Mouse (Mus musculus) myocyte (in vitro differentiated cells): Measurements from ENCODE around the gene Gm10354. TPM values are rescaled to one million over a fixed set of nuclear protein-coding genes. Genes with fewer than 3 reads are reported as not detected.
"Not testable (repeated sequence)": the region's sequence is repeated elsewhere in the genome, so short reads cannot be mapped to it uniquely, and the experiment has no call there.

Source experiments
- H3K27me3 ChIP-seq: one replicate; pipeline ENCODE4 v1.6.1; 2011; ENCODE audit not compliant: control insufficient read depth, insufficient read depth, insufficient read length
- H3K36me3 ChIP-seq: one replicate; pipeline ENCODE4 v1.6.1; 2011; ENCODE audit not compliant: control insufficient read depth, insufficient read depth
- H3K4me2 ChIP-seq: one replicate; pipeline ENCODE4 v1.6.1; 2011; ENCODE audit warnings: low read depth, control low read depth
- H3K4me3 ChIP-seq: one replicate; pipeline ENCODE4 v1.5.1; 2011; ENCODE audit warnings: mild to moderate bottlenecking, control low read depth, moderate library complexity
- H3K79me2 ChIP-seq: one replicate; pipeline ENCODE4 v1.6.1; 2011; ENCODE audit not compliant: control insufficient read depth, insufficient read depth
- H3ac ChIP-seq: one replicate; pipeline ENCODE4 v1.6.1; 2011; ENCODE audit not compliant: control insufficient read depth, insufficient read length
- polyA plus RNA-seq: library from polyadenylated mRNA; unstranded; fragments of >200 nt; fragmentation: generic; extraction: Trizol; gene quantifications from one replicate; pipeline ENCODE4 v1.2.1, GENCODE M21; 2012; ENCODE audit warnings: missing spikeins

Gm10354 gene
- polyA plus RNA-seq, 1 experiment: not detected

DNA sequence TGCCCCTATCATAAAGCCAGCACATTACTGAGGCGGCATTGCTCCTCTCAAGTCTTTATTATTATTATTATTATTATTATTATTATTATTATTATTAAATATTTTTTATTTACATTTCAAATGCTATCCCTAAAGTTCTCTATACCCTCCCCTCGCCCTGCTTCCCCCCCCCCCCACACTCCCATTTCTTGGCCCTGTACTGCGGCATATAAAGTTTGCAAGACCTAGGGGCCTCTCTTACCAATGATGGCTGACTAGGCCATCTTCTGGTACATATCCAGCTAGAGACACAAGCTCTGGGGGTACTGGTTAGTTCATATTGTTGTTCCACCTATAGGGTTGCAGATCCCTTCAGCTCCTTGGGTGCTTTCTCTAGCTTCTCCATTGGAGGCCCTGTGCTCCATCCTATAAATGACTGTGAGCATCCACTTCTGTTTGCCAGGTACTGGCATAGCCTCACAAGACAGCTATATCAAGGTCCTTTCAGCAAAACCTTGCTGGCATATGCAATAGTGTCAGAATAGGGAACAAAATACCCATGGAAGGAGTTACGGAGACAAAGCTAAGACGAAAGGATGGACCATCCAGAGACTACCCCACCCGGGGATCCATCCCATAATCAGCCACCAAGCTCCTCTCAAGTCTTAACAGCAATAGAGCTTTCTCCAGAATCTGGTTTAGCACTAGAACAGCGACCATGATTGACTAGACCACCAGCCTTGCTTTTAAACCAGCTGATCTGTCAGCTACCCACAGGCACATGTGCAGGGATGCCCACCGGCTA is 11.8 kb upstream of the Gm10354 start:
- H3K4me3 ChIP-seq, H3K36me3 ChIP-seq, H3K4me2 ChIP-seq, H3ac ChIP-seq, H3K79me2 ChIP-seq, H3K27me3 ChIP-seq: not testable (repeated sequence)

DNA sequence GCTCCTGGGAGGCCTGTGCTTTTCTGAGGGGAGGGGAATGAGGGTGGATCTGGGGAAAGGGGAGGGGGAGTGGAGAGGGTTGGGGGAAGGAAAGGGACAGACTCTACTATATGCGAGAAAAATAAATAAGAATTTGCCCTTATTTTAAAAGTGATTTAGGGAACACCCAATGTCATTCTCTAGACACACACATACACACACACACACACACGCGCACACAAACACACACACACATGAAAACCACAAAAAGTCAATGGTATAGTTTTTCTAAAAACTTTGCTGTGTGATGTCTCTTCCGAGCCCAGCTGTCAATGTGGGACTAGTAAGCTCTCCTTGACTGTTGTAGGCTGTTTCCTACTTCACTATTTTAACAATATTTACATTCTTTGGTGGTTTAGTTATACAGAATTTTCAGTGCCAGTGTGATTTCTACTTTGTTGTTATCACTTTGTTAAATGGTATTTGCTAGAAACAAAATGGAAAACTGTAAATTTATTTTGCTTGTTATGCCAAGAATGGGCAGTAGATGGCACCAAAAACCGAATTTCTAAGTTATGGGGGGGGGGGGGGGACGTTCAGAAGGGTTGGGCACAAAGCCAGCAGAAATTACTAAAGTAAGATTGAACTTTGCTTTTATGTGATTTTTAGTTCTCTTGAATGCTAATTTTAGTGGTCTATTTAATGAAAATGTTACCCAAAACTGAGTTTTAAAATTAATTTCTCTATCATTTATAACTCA is 8.1 kb upstream of the Gm10354 start:
- not testable (repeated sequence) for H3K36me3 ChIP-seq, H3ac ChIP-seq, H3K4me2 ChIP-seq, H3K4me3 ChIP-seq, H3K79me2 ChIP-seq, H3K27me3 ChIP-seq

DNA sequence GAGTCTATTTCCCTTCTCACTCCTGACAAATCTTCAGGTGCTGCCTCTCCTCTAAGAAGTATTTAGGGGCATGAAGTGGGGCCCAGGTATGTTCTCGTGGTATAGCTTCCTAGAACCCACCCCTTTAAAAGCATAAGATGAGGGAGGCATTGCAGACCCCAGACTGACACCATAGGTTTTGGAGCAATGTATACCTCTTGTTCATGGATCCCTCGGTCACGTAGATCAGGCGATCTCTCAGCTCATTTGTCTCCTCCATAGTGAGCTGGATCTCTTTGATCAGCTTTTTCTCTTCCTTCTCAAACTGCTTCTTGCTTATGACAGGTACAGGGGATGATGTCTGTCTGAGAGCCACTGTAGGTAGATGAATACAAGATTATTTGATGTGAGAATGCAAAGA is 1.4 kb downstream of the Gm10354 start:
- H3K4me3 ChIP-seq, H3K36me3 ChIP-seq, H3K4me2 ChIP-seq, H3K79me2 ChIP-seq, H3ac ChIP-seq, H3K27me3 ChIP-seq: not testable (repeated sequence)

DNA sequence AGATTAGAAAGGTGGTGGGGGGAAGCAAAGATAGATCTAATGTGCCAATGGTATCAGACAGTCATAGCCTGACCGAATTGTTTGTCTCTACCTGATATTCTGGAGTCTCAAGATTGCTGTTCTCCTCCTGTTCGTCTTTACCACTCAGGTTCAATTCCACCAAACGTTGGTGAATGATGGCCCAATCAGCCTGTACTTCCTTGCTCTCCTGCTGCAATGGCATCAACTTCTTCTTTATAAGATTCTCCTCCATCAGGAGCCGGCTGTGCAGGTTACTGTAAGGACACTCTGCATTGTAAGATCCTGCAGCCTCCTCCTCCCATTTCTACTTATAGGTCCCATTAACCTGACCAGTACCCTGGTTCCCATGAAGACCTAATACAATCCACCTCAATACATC is 3.4 kb downstream of the Gm10354 start:
- H3K36me3 ChIP-seq, H3ac ChIP-seq, H3K4me2 ChIP-seq, H3K4me3 ChIP-seq, H3K27me3 ChIP-seq, H3K79me2 ChIP-seq: not testable (repeated sequence)

DNA sequence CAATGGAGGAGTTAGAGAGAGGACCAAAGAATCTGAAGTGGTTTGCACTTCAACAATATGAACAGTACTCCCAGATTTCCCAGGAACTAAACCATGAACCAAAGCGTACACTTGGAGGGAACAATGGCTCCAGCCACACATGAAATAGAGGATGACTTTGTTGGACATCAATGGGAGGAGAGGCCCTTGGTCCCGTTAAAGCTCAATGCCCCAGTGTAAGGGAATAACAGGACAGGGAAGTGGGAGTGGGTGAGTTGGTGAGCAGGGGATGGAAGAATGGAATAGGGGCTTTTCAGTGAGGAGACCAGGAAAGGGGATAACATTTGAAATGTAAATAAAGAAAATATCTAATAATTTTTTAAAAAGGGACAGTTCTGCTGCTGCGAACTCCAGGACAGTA is 5.9 kb downstream of the Gm10354 start:
- not testable (repeated sequence) for H3K36me3 ChIP-seq, H3K79me2 ChIP-seq, H3K4me2 ChIP-seq, H3K4me3 ChIP-seq, H3K27me3 ChIP-seq, H3ac ChIP-seq

DNA sequence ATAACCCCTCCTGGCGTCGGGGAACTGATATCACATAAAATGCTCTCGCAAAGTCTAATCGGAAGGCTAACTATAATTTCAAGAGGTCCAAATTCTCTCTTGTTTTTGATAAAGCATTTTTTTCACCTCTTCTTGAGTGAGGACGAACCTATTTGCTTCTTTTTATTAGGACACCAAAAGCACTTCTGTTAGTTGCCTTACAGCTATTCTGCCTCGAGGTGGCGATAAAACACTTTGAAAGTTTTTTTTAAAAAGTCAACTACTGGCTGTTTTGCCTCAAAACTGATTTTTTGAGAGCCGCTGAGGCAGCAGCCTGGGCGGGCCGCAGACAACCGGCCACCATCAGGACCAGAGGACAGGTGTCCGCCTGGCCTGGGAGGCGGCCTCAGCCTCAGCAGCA is 14.9 kb downstream of the Gm10354 start:
- H3K36me3 ChIP-seq, H3K79me2 ChIP-seq, H3K27me3 ChIP-seq, H3K4me2 ChIP-seq, H3ac ChIP-seq, H3K4me3 ChIP-seq: not testable (repeated sequence)

DNA sequence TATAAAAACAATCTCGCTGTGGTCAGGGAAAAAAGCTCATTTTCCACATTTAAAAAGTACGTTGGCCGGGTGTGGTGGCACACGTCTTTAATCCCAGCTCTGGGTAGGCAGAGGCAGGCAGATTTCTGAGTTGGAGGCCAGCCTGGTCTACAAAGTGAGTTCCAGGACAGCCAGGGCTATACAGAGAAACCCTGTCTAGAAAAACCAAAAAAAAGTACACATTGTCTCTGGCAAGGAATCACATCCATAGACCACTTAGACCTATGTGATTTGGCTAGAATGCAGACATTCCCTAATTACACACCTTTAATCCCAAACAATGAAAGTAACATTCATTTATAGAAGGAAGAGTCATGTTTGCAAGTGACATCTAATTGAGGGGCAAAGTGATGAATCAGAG is 17.2 kb downstream of the Gm10354 start:
- not testable (repeated sequence) for H3K79me2 ChIP-seq, H3K4me3 ChIP-seq, H3K36me3 ChIP-seq, H3K4me2 ChIP-seq, H3K27me3 ChIP-seq, H3ac ChIP-seq

DNA sequence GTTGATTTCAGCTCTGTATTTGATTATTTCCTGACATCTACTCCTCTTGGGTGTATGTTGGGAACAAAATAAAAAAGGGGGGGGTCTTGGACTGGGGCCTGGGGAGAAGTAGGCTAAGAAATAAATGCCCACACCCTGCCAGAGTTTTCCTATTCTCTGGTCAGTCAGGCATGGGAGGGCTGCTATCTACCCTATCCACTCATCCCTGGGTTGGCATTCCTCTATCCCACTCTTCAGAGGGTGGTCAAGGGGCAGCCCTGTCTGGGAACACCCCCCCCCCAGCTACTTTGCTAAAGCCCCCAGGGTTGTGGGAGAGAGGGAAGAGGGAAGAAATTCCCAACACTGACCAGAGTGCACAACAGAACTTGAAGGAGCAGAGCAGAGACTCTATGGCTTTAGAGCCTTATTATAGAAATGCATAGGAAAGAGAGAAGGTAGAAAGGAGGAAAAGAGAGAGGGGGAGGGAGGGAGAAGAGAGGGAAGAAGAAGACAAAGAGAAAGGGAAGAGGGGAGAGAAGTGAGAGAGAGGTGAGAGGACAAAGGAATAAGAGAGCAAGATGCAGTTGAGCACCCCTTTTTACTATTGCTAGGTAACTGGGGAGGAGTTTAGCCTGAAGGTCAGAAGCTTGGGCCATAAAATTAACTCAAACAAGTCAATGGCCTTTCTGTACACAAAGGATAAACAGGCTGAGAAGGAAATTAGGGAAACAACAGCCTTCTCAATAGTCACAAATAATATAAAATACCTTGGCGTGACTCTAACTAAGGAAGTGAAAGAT is 22.6 kb downstream of the Gm10354 start:
- not testable (repeated sequence) for H3ac ChIP-seq

DNA sequence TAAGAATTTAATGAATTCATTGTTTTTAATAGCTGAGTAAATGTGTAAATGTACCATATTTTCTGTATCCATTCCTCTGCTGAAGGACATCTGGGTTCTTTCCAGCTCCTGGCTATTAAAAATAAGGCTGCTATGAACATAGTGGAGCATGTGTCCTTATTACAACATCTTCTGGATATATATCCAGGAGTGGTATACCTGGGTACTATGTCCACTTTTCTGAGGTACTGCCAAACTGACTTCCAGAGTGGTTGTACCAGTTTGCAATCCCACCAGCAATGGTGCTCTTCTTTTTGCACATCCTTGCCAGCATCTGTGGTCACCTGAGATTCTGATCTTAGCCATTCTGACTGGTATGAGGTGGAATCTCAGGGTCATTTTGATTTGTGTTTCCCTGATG is 25.1 kb downstream of the Gm10354 start:
- not testable (repeated sequence) for H3K27me3 ChIP-seq, H3K4me2 ChIP-seq, H3K36me3 ChIP-seq

More for the DNA sequence above, 22.6 kb downstream of the Gm10354 start:
- H3K27me3 ChIP-seq, H3K4me3 ChIP-seq, H3K79me2 ChIP-seq, H3K36me3 ChIP-seq, H3K4me2 ChIP-seq: not testable (repeated sequence)

DNA sequence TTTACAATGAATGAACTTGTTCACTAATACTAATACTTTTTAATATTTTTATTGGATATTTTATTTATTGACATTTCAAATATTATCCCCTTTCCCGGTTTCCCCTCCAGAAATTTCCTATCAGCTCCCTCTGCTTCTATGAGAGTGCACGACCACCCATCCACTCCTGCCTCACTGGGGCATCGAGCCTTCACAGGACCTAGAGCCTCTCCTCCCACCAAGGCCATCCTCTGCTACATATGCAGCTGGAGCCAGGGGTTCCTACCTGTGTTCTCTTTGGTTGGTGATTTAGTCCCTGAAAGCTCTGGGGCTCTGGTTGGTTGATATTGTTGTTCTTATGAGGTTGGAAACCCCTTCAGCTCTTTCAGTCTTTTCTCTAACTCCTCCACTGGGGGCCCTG is 26.0 kb downstream of the Gm10354 start:
- H3K79me2 ChIP-seq, H3K4me3 ChIP-seq, H3K27me3 ChIP-seq, H3ac ChIP-seq, H3K36me3 ChIP-seq, H3K4me2 ChIP-seq: not testable (repeated sequence)

More for the DNA sequence above, 25.1 kb downstream of the Gm10354 start:
- H3ac ChIP-seq, H3K79me2 ChIP-seq, H3K4me3 ChIP-seq: not testable (repeated sequence)

DNA sequence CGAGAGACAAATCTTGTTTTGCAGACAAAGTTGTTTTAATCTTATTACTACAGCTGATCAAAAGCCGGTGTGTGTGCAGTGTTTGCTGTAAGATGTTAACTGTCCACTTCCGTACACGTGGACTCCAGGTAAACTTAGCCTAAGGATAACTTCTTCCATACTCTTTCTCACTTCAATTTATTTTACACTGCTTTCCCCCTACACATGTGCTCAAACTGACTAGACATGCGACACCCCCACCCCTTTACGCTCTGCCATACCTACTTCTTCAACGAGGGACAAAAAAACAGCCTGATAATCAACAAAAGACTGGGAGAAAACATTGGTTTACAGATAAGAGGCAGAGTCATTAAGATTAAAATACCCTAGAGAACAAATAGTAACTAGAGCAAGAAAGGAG is 26.9 kb downstream of the Gm10354 start:
- not testable (repeated sequence) for H3ac ChIP-seq, H3K79me2 ChIP-seq

DNA sequence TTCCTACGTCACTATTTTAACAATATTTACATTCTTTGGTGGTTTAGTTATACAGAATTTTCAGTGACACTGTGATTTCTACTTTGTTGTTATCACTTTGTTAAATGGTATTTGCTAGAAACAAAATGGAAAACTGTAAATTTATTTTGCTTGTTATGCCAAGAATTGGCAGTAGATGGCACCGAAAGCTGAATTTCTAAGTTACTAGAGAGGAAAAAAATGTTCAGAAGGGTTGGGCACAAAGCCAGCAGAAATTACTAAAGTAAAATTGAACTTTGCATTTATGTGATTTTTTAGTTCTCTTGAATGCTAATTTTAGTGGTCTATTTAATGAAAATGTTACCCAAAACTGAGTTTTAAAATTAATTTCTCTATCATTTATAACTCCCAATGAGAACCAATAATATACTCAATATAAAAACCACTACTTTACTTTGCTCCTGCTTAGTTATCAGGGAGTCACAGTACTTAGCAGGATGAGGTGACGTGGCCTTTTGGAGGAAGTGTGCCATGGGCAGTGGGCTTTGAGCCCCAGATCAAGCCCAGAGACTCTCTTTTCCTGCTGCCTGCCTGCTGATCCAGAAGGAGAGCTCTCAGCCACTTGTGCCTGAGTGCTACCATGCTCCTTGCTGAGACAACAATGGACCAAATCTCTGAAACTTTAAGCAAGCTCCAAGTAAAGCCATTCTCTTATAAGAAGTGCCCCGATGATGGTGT is 31.1 kb downstream of the Gm10354 start:
- not testable (repeated sequence) for H3K36me3 ChIP-seq, H3K79me2 ChIP-seq, H3ac ChIP-seq, H3K4me2 ChIP-seq, H3K27me3 ChIP-seq, H3K4me3 ChIP-seq

More for the DNA sequence above, 26.9 kb downstream of the Gm10354 start:
- not testable (repeated sequence) for H3K27me3 ChIP-seq, H3K4me2 ChIP-seq, H3K4me3 ChIP-seq, H3K36me3 ChIP-seq
